Mouse (Mus musculus) neural tube, embryonic 13.5 days (tissue): Measurements from ENCODE around the gene Gbp2. TPM values are rescaled to one million over a fixed set of nuclear protein-coding genes. Genes with fewer than 3 reads are reported as not detected.
"Not testable (repeated sequence)": the region's sequence is repeated elsewhere in the genome, so short reads cannot be mapped to it uniquely, and the experiment has no call there.

ENCODE experiments used
- ATAC-seq: fragments of 200-750 bp; cut with Nextera tagmentation; 2 replicates; pipeline ENCODE4 v1.8.0; 2017; ENCODE audit warnings: low read depth, mild to moderate bottlenecking, moderate TSS enrichment, moderate library complexity
- H3K27ac ChIP-seq: fragments of 300-500 bp; sonication (generic); replicated peaks from 2 replicates; pipeline ENCODE4 v1.5.1; 2015; ENCODE audit warnings: moderate library complexity, mild to moderate bottlenecking, inconsistent platforms
- H3K27me3 ChIP-seq: fragments of 300-500 bp; sonication (generic); 2 replicates; pipeline ENCODE4 v1.6.1; 2015; ENCODE audit warnings: mild to moderate bottlenecking, inconsistent platforms
- H3K36me3 ChIP-seq: fragments of 300-500 bp; sonication (generic); 2 replicates; pipeline ENCODE4 v1.6.1; 2015; ENCODE audit warnings: mild to moderate bottlenecking, inconsistent platforms
- H3K4me1 ChIP-seq: fragments of 300-500 bp; sonication (generic); replicated peaks from 2 replicates; pipeline ENCODE4 v1.6.1; 2015; ENCODE audit warnings: inconsistent platforms
- H3K4me2 ChIP-seq: fragments of 300-500 bp; sonication (generic); 2 replicates; pipeline ENCODE4 v1.6.1; 2015; ENCODE audit warnings: inconsistent platforms, mild to moderate bottlenecking, moderate library complexity
- H3K4me3 ChIP-seq: fragments of 300-500 bp; sonication (generic); 2 replicates; pipeline ENCODE4 v1.5.1; 2015; ENCODE audit warnings: mild to moderate bottlenecking, inconsistent platforms
- H3K9ac ChIP-seq: fragments of 300-500 bp; sonication (generic); 2 replicates; pipeline ENCODE4 v1.6.1; 2015; ENCODE audit warnings: moderate library complexity, mild to moderate bottlenecking, inconsistent platforms
- H3K9me3 ChIP-seq: fragments of 300-500 bp; sonication (generic); 2 replicates; pipeline ENCODE4 v1.6.1; 2016; ENCODE audit warnings: inconsistent platforms
- WGBS: fragments of 180-500 bp; shearing (Covaris S2); methylation state at CpG from one replicate; pipeline ENCODE4 v1.1.7; 2015; 5-methylcytosine and 5-hydroxymethylcytosine counted together
- microRNA-seq: library from miRNA; unstranded; fragments of <30 nt; microRNA quantifications from one replicate; pipeline ENCODE4, GENCODE M21; 2016
- polyA plus RNA-seq: library from polyadenylated mRNA; unstranded; fragments of >200 nt; fragmentation: Nextera tagmentation; extraction: Ambion mirVana; gene quantifications from 2 replicates; pipeline ENCODE4 v1.2.1, GENCODE M21; 2015

The Gbp2 gene
- polyA plus RNA-seq, 1 experiment from 2014 or later, result 0.78 TPM

- Histone ChIP-seq H3K4me3 (no peak overlapping the region), H3K9me3 (no peaks in the 10 kb centered on the region), H3K4me1 (no peaks in the 10 kb centered on the region), H3K27me3 (no peaks in the 10 kb centered on the region), H3K36me3 (no peaks in the 10 kb centered on the region), H3K27ac (no peak overlapping the region), H3K4me2 (no peak overlapping the region), H3K9ac (no peak overlapping the region)
- WGBS, result 61% methylated on average over 1 of the region's 1 CpGs
- no peak for ATAC-seq
These were observed 796 bp upstream of the Gbp2 start for GRCm38 (mm10) chr3:142619606-142620005.

- no peaks in the 10 kb centered on the region for H3K9me3 ChIP-seq
- H3K27me3 ChIP-seq, result no peaks in the 10 kb centered on the region
- no peak overlapping the region for H3K9ac ChIP-seq
- ATAC-seq, result no peak
- H3K27ac ChIP-seq, result no peak overlapping the region
- H3K36me3 ChIP-seq, result no peaks in the 10 kb centered on the region
- WGBS, result 55% methylated on average over 3 of the region's 3 CpGs
- no peaks in the 10 kb centered on the region for H3K4me1 ChIP-seq
- no peak overlapping the region for H3K4me2 ChIP-seq
- no peak overlapping the region for H3K4me3 ChIP-seq
These were observed 657 bp downstream of the Gbp2 start for GRCm38 (mm10) chr3:142620956-142621562.

GRCm38 (mm10) chr3:142630385-142630784 lies 10.0 kb downstream of the Gbp2 start:
- WGBS, result 85% methylated on average over 8 of the region's 8 CpGs
- Histone ChIP-seq H3K4me3 (no peak overlapping the region), H3K4me2 (no peak overlapping the region), H3K4me1 (no peaks in the 10 kb centered on the region), H3K9me3 (no peaks in the 10 kb centered on the region), H3K27me3 (no peaks in the 10 kb centered on the region), H3K9ac (no peak overlapping the region), H3K27ac (no peak overlapping the region), H3K36me3 (no peaks in the 10 kb centered on the region)
- no peak for ATAC-seq

DNA sequence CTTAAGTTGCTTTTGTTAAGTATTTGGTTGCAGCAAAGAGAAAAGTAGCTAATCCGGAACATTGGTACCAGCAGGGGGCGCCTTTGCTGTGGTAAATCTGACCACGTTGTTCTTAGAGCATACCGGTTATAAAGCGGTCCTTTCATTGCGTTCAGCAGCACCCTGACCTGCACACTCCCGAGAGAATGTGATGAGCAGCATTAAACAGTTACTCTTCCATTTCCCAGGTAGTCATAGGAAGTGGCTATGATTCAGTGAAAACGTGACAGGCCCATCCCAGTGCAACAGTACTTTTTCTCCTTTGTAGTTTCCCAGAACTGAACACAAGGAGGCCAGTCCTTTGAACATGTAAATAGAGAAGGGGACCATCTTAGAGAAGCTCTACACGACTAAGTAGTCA lies 19.8 kb downstream of the Gbp2 start:
- peak overlapping the region; percentile 24; the same call in 1 of the 2 replicates for H3K4me2 ChIP-seq
- H3K36me3 ChIP-seq, result no peaks in the 10 kb centered on the region
- no peak overlapping the region for H3K27ac ChIP-seq
- no peak overlapping the region for H3K9ac ChIP-seq
- no peaks in the 10 kb centered on the region for H3K9me3 ChIP-seq
- H3K4me3 ChIP-seq, result no peak overlapping the region
- no peak for ATAC-seq
- H3K27me3 ChIP-seq, result no peaks in the 10 kb centered on the region
- no peaks in the 10 kb centered on the region for H3K4me1 ChIP-seq
- 7% methylated on average over 9 of the region's 9 CpGs for WGBS

- not testable (repeated sequence) for H3K9me3 ChIP-seq, ATAC-seq, H3K27me3 ChIP-seq, H3K4me2 ChIP-seq, H3K27ac ChIP-seq, H3K4me1 ChIP-seq, H3K36me3 ChIP-seq, H3K9ac ChIP-seq, H3K4me3 ChIP-seq
- 17% methylated on average over 2 of the region's 2 CpGs for WGBS
These were observed 25.5 kb downstream of the Gbp2 start for GRCm38 (mm10) chr3:142645949-142646348.

- not testable (repeated sequence) for ATAC-seq, H3K9me3 ChIP-seq, H3K9ac ChIP-seq, H3K4me2 ChIP-seq, H3K4me1 ChIP-seq, H3K27me3 ChIP-seq, H3K27ac ChIP-seq, H3K4me3 ChIP-seq, H3K36me3 ChIP-seq
- WGBS, result 63% methylated on average over 7 of the region's 7 CpGs
These were observed 27.4 kb downstream of the Gbp2 start for GRCm38 (mm10) chr3:142647836-142648235.

GRCm38 (mm10) chr3:142650205-142650604 lies 29.8 kb downstream of the Gbp2 start:
- Histone ChIP-seq H3K4me2 (no peak overlapping the region), H3K9ac (no peak overlapping the region), H3K36me3 (no peaks in the 10 kb centered on the region), H3K9me3 (no peaks in the 10 kb centered on the region), H3K27me3 (no peaks in the 10 kb centered on the region), H3K27ac (no peak overlapping the region), H3K4me3 (no peak overlapping the region), H3K4me1 (no peaks in the 10 kb centered on the region)
- ATAC-seq, result no peak
- 41% methylated on average over 2 of the region's 2 CpGs for WGBS

DNA sequence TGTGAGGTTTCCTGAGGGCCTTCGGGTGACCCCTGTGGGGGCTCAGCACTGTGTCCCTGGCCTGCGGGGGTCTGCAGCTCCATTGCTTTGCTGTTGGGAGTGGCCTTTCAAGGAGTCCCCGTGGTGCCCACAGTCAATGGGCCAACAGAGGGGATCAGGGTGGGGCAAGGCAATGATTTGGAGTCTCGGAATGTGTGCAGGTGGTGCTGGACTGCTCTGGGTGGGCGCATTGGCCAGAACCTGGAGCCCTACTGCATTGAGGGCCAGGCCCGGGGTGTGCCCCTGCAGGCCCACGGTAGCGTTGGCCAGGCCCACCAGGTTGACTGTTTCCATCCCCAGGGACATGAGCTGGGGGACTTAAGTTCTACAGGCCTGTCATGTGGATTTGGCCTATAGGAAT lies 44.3 kb downstream of the Gbp2 start:
- H3K27ac ChIP-seq, result no peak overlapping the region
- H3K4me3 ChIP-seq, result no peak overlapping the region
- no peaks in the 10 kb centered on the region for H3K27me3 ChIP-seq
- WGBS, result 94% methylated on average over 8 of the region's 8 CpGs
- no peaks in the 10 kb centered on the region for H3K4me1 ChIP-seq
- no peaks in the 10 kb centered on the region for H3K36me3 ChIP-seq
- H3K4me2 ChIP-seq, result no peak overlapping the region
- no peak overlapping the region for H3K9ac ChIP-seq
- H3K9me3 ChIP-seq, result no peaks in the 10 kb centered on the region
- ATAC-seq, result no peak

GRCm38 (mm10) chr3:142674607-142675006 lies 54.2 kb downstream of the Gbp2 start:
- Histone ChIP-seq H3K4me1 (no peaks in the 10 kb centered on the region), H3K9me3 (no peaks in the 10 kb centered on the region), H3K4me3 (no peak overlapping the region), H3K9ac (no peak overlapping the region), H3K27me3 (no peaks in the 10 kb centered on the region), H3K36me3 (no peaks in the 10 kb centered on the region), H3K27ac (no peak overlapping the region), H3K4me2 (no peak overlapping the region)
- 76% methylated on average over 1 of the region's 1 CpGs for WGBS
- no peak for ATAC-seq

Small RNAs within 50 kb of the gene (microRNA-seq; reads per million reads assigned to microRNA genes)
- not detected for gene Mir6381

Other genes with a start within 250 kb of the Gbp2 start
- 13.5 and 16.2 TPM in 2 replicates for gene Pdlim5, start 224.9 kb upstream of the Gbp2 start, polyA plus RNA-seq
- 0.07 and 0.14 TPM in 2 replicates for gene Gbp5, start 126.6 kb upstream of the Gbp2 start, polyA plus RNA-seq
- gene Gbp7, start 90.3 kb upstream of the Gbp2 start, polyA plus RNA-seq, result 1.8 and 2.6 TPM in 2 replicates
- 0.47 and 1.5 TPM in 2 replicates for gene Gbp3, start 60.6 kb upstream of the Gbp2 start, polyA plus RNA-seq
- not detected in 2 replicates for gene Gbp2b, start 25.8 kb upstream of the Gbp2 start, polyA plus RNA-seq
- gene Kyat3, start 80.4 kb downstream of the Gbp2 start, polyA plus RNA-seq, result 6.5 and 7.6 TPM in 2 replicates
- 96.2 and 104 TPM in 2 replicates for gene Gtf2b, start 144.4 kb downstream of the Gbp2 start, polyA plus RNA-seq